Mouse (Mus musculus): ENCODE measurements around the gene Xkr7.

GRCm38 (mm10) chr2:153086166-153086565, 54.5 kb downstream of the Xkr7 start:
- TF ChIP-seq ZNF384 (IDR thresholded peaks at IDR 0.05; ENCODE audit: low read depth, low read length) (no peak), ZC3H11A (IDR thresholded peaks at IDR 0.05; ENCODE audit: borderline replicate concordance, low read depth, low read length) (no peak), MAFK (IDR thresholded peaks at IDR 0.05; ENCODE audit: insufficient read depth, low read depth, low read length) (no peak), CHD2 (IDR thresholded peaks at IDR 0.05; ENCODE audit: low read depth, low read length) (no peak)
